In genomic region chr12:104771941-104772340, GRCm38 (mm10) we compare ENCODE assay signal across 15 mouse cellular contexts. TPM values are rescaled to one million over a fixed set of nuclear protein-coding genes. Genes with fewer than 3 reads are reported as not detected.
A peak's percentile ranks its signal among the peaks of the same experiment; 100 is the strongest.
DNase-seq lines count a peak whose midpoint lies in the region; ATAC-seq and TF ChIP-seq lines count a peak whose summit lies in the region.
"Had no signal": no experiment of that assay in that cellular context is flagged by ENCODE, and none has a peak within 500 bp of the region (broad histone marks: within the 10 kb centered on the region; RNA-seq: fewer than 3 reads in every experiment).

No protein-coding gene starts in this region.

- H3K4me1 ChIP-seq in cerebellum, adult 2 months (ENCODE audit: control insufficient read depth, insufficient read depth, low read length), result no peaks in the 10 kb centered on the region; the same call in 1 of the 2 replicates
- no peaks in the 10 kb centered on the region for H3K4me1 ChIP-seq in kidney, adult 2 months (ENCODE audit: control insufficient read depth, insufficient read depth, low read length)
- no peaks in the 10 kb centered on the region for H3K4me1 ChIP-seq in midbrain, embryonic 14.5 days (ENCODE audit: control insufficient read depth, insufficient read depth, low read length)
- H3K4me1 ChIP-seq in midbrain, embryonic 10.5 days, result peaks cover 26% of the 10 kb centered on the region

- no peaks in the 10 kb centered on the region; the same call in 1 of the 2 replicates for H3K36me3 ChIP-seq in kidney, adult 2 months (ENCODE audit: control insufficient read depth, insufficient read depth, low read length)
- H3K36me3 ChIP-seq in midbrain, embryonic 14.5 days (ENCODE audit: control insufficient read depth, insufficient read depth, low read length), result no peaks in the 10 kb centered on the region; the same call in 1 of the 2 replicates
- H3K36me3 ChIP-seq in midbrain, embryonic 10.5 days, result peaks cover 5% of the 10 kb centered on the region; the same call in 1 of the 2 replicates

- 46% methylated on average over 2 of the region's 2 CpGs for WGBS in cerebellum, adult 2 months
- WGBS in kidney, adult 2 months, result 79% methylated on average over 2 of the region's 2 CpGs
- WGBS in midbrain, embryonic 14.5 days, result 81% methylated on average over 2 of the region's 2 CpGs
- 79% methylated on average over 2 of the region's 2 CpGs for WGBS in midbrain, embryonic 10.5 days

- H3K9ac ChIP-seq in midbrain, embryonic 14.5 days (replicated peaks; ENCODE audit: low read length), result no peak overlapping the region
- H3K9ac ChIP-seq: hindbrain, embryonic 12.5 days; limb, embryonic 13.5 days had no signal

- H3K27ac ChIP-seq in cerebellum, adult 2 months (ENCODE audit: insufficient read depth, low read length), result no peak overlapping the region
- H3K27ac ChIP-seq in kidney, adult 2 months (ENCODE audit: insufficient read depth, low read depth, low read length), result no peak overlapping the region
- H3K27ac ChIP-seq in midbrain, embryonic 14.5 days (replicated peaks; ENCODE audit: low read depth, low read length), result no peak overlapping the region
- no peak overlapping the region for H3K27ac ChIP-seq in midbrain, embryonic 10.5 days (replicated peaks)
- H3K27ac ChIP-seq: hindbrain, embryonic 12.5 days; limb, embryonic 13.5 days had no signal

- no peak for TF ChIP-seq POLR2A in cerebellum, adult 2 months (IDR thresholded peaks at IDR 0.05; ENCODE audit: borderline replicate concordance, insufficient read depth, low read length)
- no peak for TF ChIP-seq POLR2A in kidney, adult 2 months (IDR thresholded peaks at IDR 0.05; ENCODE audit: low read depth, low read length)

- no peak for DNase-seq in cerebellum, adult 2 months
- DNase-seq in cerebellum, adult 11-12 months, result no peak
- no peak for DNase-seq in kidney, adult 2 months
- no peak for DNase-seq in kidney, postnatal 25 days
- peak; percentile 33 for DNase-seq in midbrain, embryonic 14.5 days
- no peak for DNase-seq in midbrain, embryonic 10.5 days (ENCODE audit: low spot score)
- DNase-seq in spleen, postnatal 4 days (ENCODE audit: low spot score in 2 of 2), result no peak
- no peak for DNase-seq in urinary bladder, postnatal 25 days (ENCODE audit: low spot score)
- DNase-seq: cerebellum, adult 9-10 months; kidney, adult 8-10 months; layer of hippocampus, adult 9-11 months had no signal

- ATAC-seq in midbrain, embryonic 14.5 days (ENCODE audit: low FRiP score, low TSS enrichment), result no peak
- ATAC-seq: forebrain, embryonic 14.5 days had no signal

- no peak overlapping the region for H3K4me2 ChIP-seq in midbrain, embryonic 14.5 days (ENCODE audit: low read length)
- H3K4me2 ChIP-seq: hindbrain, embryonic 12.5 days; limb, embryonic 13.5 days had no signal

- no peak overlapping the region for H3K4me3 ChIP-seq in cerebellum, adult 2 months (replicated peaks; ENCODE audit: insufficient read depth, low read depth, low read length)
- H3K4me3 ChIP-seq in kidney, adult 2 months (ENCODE audit: insufficient read depth, low read depth, low read length), result no peak overlapping the region
- H3K4me3 ChIP-seq in midbrain, embryonic 14.5 days (replicated peaks; ENCODE audit: low read depth, low read length), result no peak overlapping the region
- no peak overlapping the region for H3K4me3 ChIP-seq in midbrain, embryonic 10.5 days
- H3K4me3 ChIP-seq: hindbrain, embryonic 12.5 days; limb, embryonic 13.5 days; megakaryocyte, embryonic 14.5 days had no signal

- no peaks in the 10 kb centered on the region for H3K9me3 ChIP-seq in midbrain, embryonic 14.5 days (ENCODE audit: control insufficient read depth, low read length)
- H3K9me3 ChIP-seq in midbrain, embryonic 10.5 days (replicated peaks), result no peaks in the 10 kb centered on the region
- H3K9me3 ChIP-seq: hindbrain, embryonic 12.5 days; limb, embryonic 13.5 days; megakaryocyte, embryonic 14.5 days had no signal

- TF ChIP-seq CTCF in cerebellum, adult 2 months (IDR thresholded peaks at IDR 0.05; ENCODE audit: borderline replicate concordance, insufficient read depth, low read depth, low read length), result peak; percentile 31; the same call in 1 of the 2 replicates
- peak; percentile 32; the same call in 1 of the 2 replicates for TF ChIP-seq CTCF in kidney, adult 2 months (conservative IDR thresholded peaks at IDR 0.05; ENCODE audit: insufficient read depth, insufficient read length, low read depth, low read length)

- H3K27me3 ChIP-seq in cerebellum, adult 2 months (ENCODE audit: control insufficient read depth, insufficient read depth, low read length), result no peaks in the 10 kb centered on the region; the same call in 1 of the 2 replicates
- H3K27me3 ChIP-seq in kidney, adult 2 months (replicated peaks; ENCODE audit: control insufficient read depth, insufficient read depth, low read length), result no peaks in the 10 kb centered on the region
- no peaks in the 10 kb centered on the region for H3K27me3 ChIP-seq in midbrain, embryonic 14.5 days (ENCODE audit: control insufficient read depth, insufficient read depth, low read length)
- H3K27me3 ChIP-seq in midbrain, embryonic 10.5 days (ENCODE audit: low read depth, poor library complexity, severe bottlenecking), result no peaks in the 10 kb centered on the region
- H3K27me3 ChIP-seq: hindbrain, embryonic 12.5 days had no signal

RNA-seq across cellular contexts. Expression of gene Dicer1, which starts 20.2 kb away (rescaled TPM):
- polyA plus RNA-seq in cerebellum, adult 2 months (2012; rRNA removed), result 22.0 and 23.9 TPM in 2 replicates
- polyA plus RNA-seq in kidney, adult 2 months (2012; rRNA removed), result 8.3 and 9.0 TPM in 2 replicates
- polyA plus RNA-seq in midbrain, embryonic 14.5 days (2014; fragmentation: Nextera tagmentation; extraction: Ambion mirVana), result 34.2 and 37.9 TPM in 2 replicates
- 38.9 and 39.1 TPM in 2 replicates for polyA plus RNA-seq in midbrain, embryonic 10.5 days (2016; fragmentation: Nextera tagmentation; extraction: Ambion mirVana)
